Mouse (Mus musculus) CD4-positive naive resting alpha-beta T cell, adult 76 days (primary cell): Measurements from ENCODE around the gene Msx3. TPM values are rescaled to one million over a fixed set of nuclear protein-coding genes. Genes with fewer than 3 reads are reported as not detected.

ENCODE experiments used
- total RNA-seq: library from RNA; stranded (reverse); gene quantifications from one replicate; pipeline ENCODE4 v1.2.4, GENCODE M21; 2023

Gene Msx3
- total RNA-seq = not detected

GRCm38 (mm10) chr7:140048361-140049114 is at the start of gene Msx3:
Gene Msx3 (minus strand): TSS chr7:140049089.

GRCm38 (mm10) chr7:140092924-140093528 is 44.1 kb upstream of the Msx3 start, which contains the start of gene Prap1:
Gene Prap1 (plus strand): TSS chr7:140093395.

GRCm38 (mm10) chr7:140082242-140082678 is 33.4 kb upstream of the Msx3 start, which contains the start of gene Caly:
Gene Caly (minus strand): TSS chr7:140082548.

GRCm38 (mm10) chr7:140036281-140037170 is 12.4 kb downstream of the Msx3 start, which contains the start of the genes Zfp511 and Tubgcp2:
Gene Zfp511 (plus strand): TSS chr7:140036391.
Gene Tubgcp2 (minus strand): TSS chr7:140036669.

Other genes starting within 250 kb of the Msx3 start
- gene Adgra1, start 214.9 kb downstream of the Msx3 start, total RNA-seq = not detected
- not detected for gene Kndc1, start 154.4 kb downstream of the Msx3 start, total RNA-seq
- not detected for gene Utf1, start 105.3 kb downstream of the Msx3 start, total RNA-seq
- gene 6430531B16Rik, start 70.3 kb downstream of the Msx3 start, total RNA-seq = not detected
- gene Adam8, start 56.5 kb downstream of the Msx3 start, total RNA-seq = 3.3 TPM
- gene Zfp511, start 12.7 kb downstream of the Msx3 start, total RNA-seq = 36.5 TPM
- gene Tubgcp2, start 12.4 kb downstream of the Msx3 start, total RNA-seq = 24.5 TPM
- not detected for gene Caly, start 33.5 kb upstream of the Msx3 start, total RNA-seq
- not detected for gene Prap1, start 44.3 kb upstream of the Msx3 start, total RNA-seq
- 8.1 TPM for gene Fuom, start 53.4 kb upstream of the Msx3 start, total RNA-seq
- 6.0 TPM for gene Paox, start 66.7 kb upstream of the Msx3 start, total RNA-seq
- gene Echs1, start 67.4 kb upstream of the Msx3 start, total RNA-seq = 32.8 TPM
- 11.8 TPM for gene Mtg1, start 88.5 kb upstream of the Msx3 start, total RNA-seq
- not detected for gene Sprn, start 105.8 kb upstream of the Msx3 start, total RNA-seq
- gene Olfr522, start 115.7 kb upstream of the Msx3 start, total RNA-seq = not detected
- gene Olfr523, start 124.1 kb upstream of the Msx3 start, total RNA-seq = not detected
- not detected for gene Olfr524, start 156.9 kb upstream of the Msx3 start, total RNA-seq
- not detected for gene Cd163l1, start 169.2 kb upstream of the Msx3 start, total RNA-seq
- 0.32 TPM for gene 5830411N06Rik, start 198.2 kb upstream of the Msx3 start, total RNA-seq